Comparison of ENCODE assay signal across 13 mouse cellular contexts in genomic region chr5:91740159-91740537, GRCm38 (mm10).
DNase-seq lines count a peak whose midpoint lies in the region; ATAC-seq and TF ChIP-seq lines count a peak whose summit lies in the region.
"Had no signal": no experiment of that assay in that cellular context is flagged by ENCODE, and none has a peak within 500 bp of the region (broad histone marks: within the 10 kb centered on the region; RNA-seq: fewer than 3 reads in every experiment).

No protein-coding gene starts in this region.

- ATAC-seq in heart, embryonic 15.5 days (replicated peaks; ENCODE audit: insufficient number of reproducible peaks, insufficient read depth, low FRiP score, low read depth) = no peak
- 0 out of 2 replicates have a peak, but pooled peaks have one; percentile 23 for ATAC-seq in lung, embryonic 16.5 days (ENCODE audit: low read depth)
- peak; percentile 17; the same call in 1 of the 2 replicates for ATAC-seq in heart, postnatal 0 days (ENCODE audit: insufficient read depth, low read depth)
- no peak for ATAC-seq in stomach, embryonic 16.5 days (ENCODE audit: insufficient read depth, low FRiP score)

- no peak overlapping the region for H3K9ac ChIP-seq in heart, embryonic 15.5 days
- H3K9ac ChIP-seq in lung, embryonic 16.5 days (ENCODE audit: low read length) = no peak overlapping the region
- no peak overlapping the region for H3K9ac ChIP-seq in heart, postnatal 0 days (replicated peaks; ENCODE audit: low read depth, low read length)
- no peak overlapping the region for H3K9ac ChIP-seq in stomach, embryonic 16.5 days (ENCODE audit: low read length)
- H3K9ac ChIP-seq: embryonic facial prominence, embryonic 15.5 days; forebrain, postnatal 0 days had no signal

- H3K4me2 ChIP-seq in heart, embryonic 15.5 days = peak overlapping the region; percentile 24
- H3K4me2 ChIP-seq in lung, embryonic 16.5 days (ENCODE audit: low read depth, low read length) = no peak overlapping the region; the same call in 1 of the 2 replicates
- H3K4me2 ChIP-seq in heart, postnatal 0 days (ENCODE audit: low read depth, low read length) = peak overlapping the region; percentile 1; the same call in 1 of the 2 replicates
- H3K4me2 ChIP-seq in stomach, embryonic 16.5 days (ENCODE audit: low read depth, low read length) = no peak overlapping the region
- H3K4me2 ChIP-seq: embryonic facial prominence, embryonic 15.5 days had no signal

- no peaks in the 10 kb centered on the region for H3K36me3 ChIP-seq in heart, embryonic 15.5 days
- H3K36me3 ChIP-seq in lung, embryonic 16.5 days (ENCODE audit: control insufficient read depth, insufficient read depth, low read length) = no peaks in the 10 kb centered on the region
- no peaks in the 10 kb centered on the region for H3K36me3 ChIP-seq in heart, postnatal 0 days (replicated peaks; ENCODE audit: control insufficient read depth, insufficient read depth, low read length)
- H3K36me3 ChIP-seq in stomach, embryonic 16.5 days (ENCODE audit: control insufficient read depth, insufficient read depth, low read length) = no peaks in the 10 kb centered on the region
- H3K36me3 ChIP-seq: embryonic facial prominence, embryonic 15.5 days had no signal

- no peaks in the 10 kb centered on the region for H3K27me3 ChIP-seq in heart, embryonic 15.5 days
- no peaks in the 10 kb centered on the region for H3K27me3 ChIP-seq in lung, embryonic 16.5 days (ENCODE audit: control insufficient read depth, insufficient read depth, low read depth, low read length)
- H3K27me3 ChIP-seq in heart, postnatal 0 days (ENCODE audit: control insufficient read depth, insufficient read depth, low read length) = no peaks in the 10 kb centered on the region
- no peaks in the 10 kb centered on the region for H3K27me3 ChIP-seq in stomach, embryonic 16.5 days (ENCODE audit: control insufficient read depth, insufficient read depth, low read length)
- H3K27me3 ChIP-seq: embryonic facial prominence, embryonic 15.5 days; Patski had no signal

- H3K27ac ChIP-seq in heart, embryonic 15.5 days = peak overlapping the region; percentile 79
- no peak overlapping the region for H3K27ac ChIP-seq in lung, embryonic 16.5 days (ENCODE audit: low read length)
- peak overlapping the region; percentile 61 for H3K27ac ChIP-seq in heart, postnatal 0 days (ENCODE audit: low read depth)
- peak overlapping the region; percentile 75; the same call in 1 of the 2 replicates for H3K27ac ChIP-seq in stomach, embryonic 16.5 days (ENCODE audit: low read length)
- H3K27ac ChIP-seq: macrophage had no signal

- TF ChIP-seq CTCF in heart, postnatal 0 days (IDR thresholded peaks at IDR 0.05; ENCODE audit: low read depth) = no peak

- H3K4me1 ChIP-seq in heart, embryonic 15.5 days (replicated peaks) = peaks cover 11% of the 10 kb centered on the region
- peaks cover 4% of the 10 kb centered on the region; the same call in 1 of the 2 replicates for H3K4me1 ChIP-seq in lung, embryonic 16.5 days (replicated peaks; ENCODE audit: control insufficient read depth, insufficient read depth, low read length)
- no peaks in the 10 kb centered on the region for H3K4me1 ChIP-seq in heart, postnatal 0 days (ENCODE audit: control insufficient read depth, insufficient read depth)
- H3K4me1 ChIP-seq in stomach, embryonic 16.5 days (ENCODE audit: control insufficient read depth, insufficient read depth, low read length) = peaks cover 4% of the 10 kb centered on the region

- no peak for DNase-seq in heart, adult 9 months (ENCODE audit: low spot score in 2 of 2)
- no peak for DNase-seq in lung, postnatal 25 days (ENCODE audit: low spot score)
- no peak for DNase-seq in heart, postnatal 0 days (ENCODE audit: low spot score)
- no peak for DNase-seq in layer of hippocampus, adult 11-12 months (ENCODE audit: low spot score)
- DNase-seq in ovary, postnatal 36 days (ENCODE audit: low spot score) = no peak
- DNase-seq: cerebellum, adult 18-20 months; forebrain, postnatal 0 days had no signal

- no peak for TF ChIP-seq EP300 in heart, postnatal 0 days (IDR thresholded peaks at IDR 0.05; ENCODE audit: low read depth)

- 34% methylated on average over 4 of the region's 4 CpGs for WGBS in heart, embryonic 15.5 days
- 30% methylated on average over 4 of the region's 4 CpGs for WGBS in lung, embryonic 16.5 days
- 38% methylated on average over 4 of the region's 4 CpGs for WGBS in heart, postnatal 0 days
- WGBS in stomach, embryonic 16.5 days = 25% methylated on average over 4 of the region's 4 CpGs

- H3K4me3 ChIP-seq in heart, embryonic 15.5 days = no peak overlapping the region
- no peak overlapping the region for H3K4me3 ChIP-seq in lung, embryonic 16.5 days (ENCODE audit: low read length)
- H3K4me3 ChIP-seq in heart, postnatal 0 days (ENCODE audit: low read depth, low read length) = no peak overlapping the region
- H3K4me3 ChIP-seq in stomach, embryonic 16.5 days (replicated peaks; ENCODE audit: low read length) = no peak overlapping the region
- H3K4me3 ChIP-seq: embryonic facial prominence, embryonic 15.5 days had no signal

- no peaks in the 10 kb centered on the region for H3K9me3 ChIP-seq in heart, embryonic 15.5 days (replicated peaks)
- H3K9me3 ChIP-seq in lung, embryonic 16.5 days (ENCODE audit: control insufficient read depth, low read length) = no peaks in the 10 kb centered on the region
- no peaks in the 10 kb centered on the region for H3K9me3 ChIP-seq in heart, postnatal 0 days (replicated peaks; ENCODE audit: control insufficient read depth, low read length)
- no peaks in the 10 kb centered on the region for H3K9me3 ChIP-seq in stomach, embryonic 16.5 days (replicated peaks; ENCODE audit: control insufficient read depth, low read length)
- H3K9me3 ChIP-seq: embryonic facial prominence, embryonic 15.5 days had no signal

Comparison
In these comparisons a context has a peak if more than half of its experiments do, and no peak if none do; other contexts are left out.
1. ATAC-seq: peak in lung, embryonic 16.5 days (single experiment) and heart, postnatal 0 days (single experiment); none in heart, embryonic 15.5 days (single experiment) and stomach, embryonic 16.5 days (single experiment).
2. H3K4me2 ChIP-seq: peak in heart, embryonic 15.5 days (single experiment) and heart, postnatal 0 days (single experiment); none in lung, embryonic 16.5 days (single experiment) and stomach, embryonic 16.5 days (single experiment).